Mouse (Mus musculus) kidney, embryonic 14.5 days (tissue): ENCODE data around the gene Nop16. TPM values are rescaled to one million over a fixed set of nuclear protein-coding genes. Genes with fewer than 3 reads are reported as not detected.

Experiments used
- ATAC-seq: fragments of 200-750 bp; cut with Nextera tagmentation; 2 replicates; pipeline ENCODE4 v1.8.0; 2017; ENCODE audit warnings: moderate number of reproducible peaks, mild to moderate bottlenecking, moderate TSS enrichment, moderate library complexity; ENCODE audit not compliant: low FRiP score, low TSS enrichment
- H3K27ac ChIP-seq: fragments of 300-500 bp; sonication (generic); 2 replicates; pipeline ENCODE4 v1.5.1; 2014; ENCODE audit warnings: low read depth, mild to moderate bottlenecking, low read length, moderate library complexity, mixed read lengths
- H3K27me3 ChIP-seq: fragments of 300-500 bp; sonication (generic); 2 replicates; pipeline ENCODE4 v1.6.1; 2014; ENCODE audit warnings: mild to moderate bottlenecking, low read length; ENCODE audit not compliant: control insufficient read depth, insufficient read depth
- H3K36me3 ChIP-seq: fragments of 300-500 bp; sonication (generic); 2 replicates; pipeline ENCODE4 v1.6.1; 2014; ENCODE audit warnings: low read length, mixed read lengths; ENCODE audit not compliant: control insufficient read depth, insufficient read depth
- H3K4me1 ChIP-seq: fragments of 300-500 bp; sonication (generic); 2 replicates; pipeline ENCODE4 v1.6.1; 2014; ENCODE audit warnings: low read length, mixed read lengths; ENCODE audit not compliant: control insufficient read depth, insufficient read depth
- H3K4me2 ChIP-seq: fragments of 300-500 bp; sonication (generic); replicated peaks from 2 replicates; pipeline ENCODE4 v1.6.1; 2014; ENCODE audit warnings: low read depth, mild to moderate bottlenecking, low read length
- H3K4me3 ChIP-seq: fragments of 300-500 bp; sonication (generic); 2 replicates; pipeline ENCODE4 v1.5.1; 2014; ENCODE audit warnings: mild to moderate bottlenecking, low read length
- H3K9ac ChIP-seq: fragments of 300-500 bp; sonication (generic); 2 replicates; pipeline ENCODE4 v1.6.1; 2014; ENCODE audit warnings: low read depth, mild to moderate bottlenecking, low read length, moderate library complexity
- H3K9me3 ChIP-seq: fragments of 300-500 bp; sonication (generic); 2 replicates; pipeline ENCODE4 v1.6.1; 2016; ENCODE audit warnings: low read length; ENCODE audit not compliant: control insufficient read depth
- WGBS: fragments of 180-500 bp; shearing (Covaris S2); extraction: QIAGEN DNeasy Blood & Tissue Kit; methylation state at CpG from one replicate; pipeline ENCODE4 v1.1.7; 2014; 5-methylcytosine and 5-hydroxymethylcytosine counted together
- polyA plus RNA-seq: library from polyadenylated mRNA; unstranded; fragments of >200 nt; fragmentation: Nextera tagmentation; extraction: Ambion mirVana; gene quantifications from 2 replicates; pipeline ENCODE4 v1.2.1, GENCODE M21; 2014

Gene Nop16
- polyA plus RNA-seq, 1 experiment from 2014 or later = 88.6 TPM

GRCm38 (mm10) chr13:54569282-54569681 is 20.6 kb downstream of the Nop16 start:
- no peak overlapping the region for H3K27ac ChIP-seq
- H3K36me3 ChIP-seq = no peaks in the 10 kb centered on the region
- H3K4me1 ChIP-seq = peaks cover 7% of the 10 kb centered on the region
- H3K9ac ChIP-seq = no peak overlapping the region
- WGBS = 52% methylated on average over 1 of the region's 1 CpGs
- no peak for ATAC-seq
- no peaks in the 10 kb centered on the region for H3K27me3 ChIP-seq
- no peaks in the 10 kb centered on the region for H3K9me3 ChIP-seq
- no peak overlapping the region for H3K4me2 ChIP-seq
- H3K4me3 ChIP-seq = no peak overlapping the region

- H3K27ac ChIP-seq = no peak overlapping the region
- 44% methylated on average over 5 of the region's 5 CpGs for WGBS
- no peak overlapping the region for H3K4me2 ChIP-seq
- peaks cover 3% of the 10 kb centered on the region; the same call in 1 of the 2 replicates for H3K36me3 ChIP-seq
- no peak for ATAC-seq
- peaks cover 10% of the 10 kb centered on the region for H3K4me1 ChIP-seq
- H3K27me3 ChIP-seq = no peaks in the 10 kb centered on the region
- no peaks in the 10 kb centered on the region for H3K9me3 ChIP-seq
- no peak overlapping the region for H3K9ac ChIP-seq
- H3K4me3 ChIP-seq = no peak overlapping the region
These were observed 21.5 kb downstream of the Nop16 start for GRCm38 (mm10) chr13:54568380-54568779.

- WGBS = 27% methylated on average over 8 of the region's 8 CpGs
- Histone ChIP-seq H3K27me3 (no peaks in the 10 kb centered on the region), H3K27ac (peak overlapping the region; percentile 67; the same call in 1 of the 2 replicates), H3K9ac (peak overlapping the region; percentile 92; the same call in 1 of the 2 replicates), H3K4me2 (peak overlapping the region; percentile 76), H3K36me3 (peaks cover 21% of the 10 kb centered on the region), H3K4me3 (peak overlapping the region; percentile 99), H3K9me3 (no peaks in the 10 kb centered on the region), H3K4me1 (peaks cover 10% of the 10 kb centered on the region)
- ATAC-seq = peak; percentile 47
These were observed 24.1 kb downstream of the Nop16 start for GRCm38 (mm10) chr13:54565594-54566345.

- Histone ChIP-seq H3K9me3 (no peaks in the 10 kb centered on the region), H3K36me3 (peaks cover 26% of the 10 kb centered on the region), H3K4me3 (peak within 1 kb of the TSS; percentile 99), H3K4me1 (peaks cover 10% of the 10 kb centered on the region), H3K27me3 (no peaks in the 10 kb centered on the region), H3K9ac (peak within 1 kb of the TSS; percentile 92), H3K27ac (peak within 1 kb of the TSS; percentile 67), H3K4me2 (peak within 1 kb of the TSS; percentile 76)
- ATAC-seq = peak; percentile 96
- 1% methylated on average over 27 of the region's 27 CpGs for WGBS
These were observed 24.7 kb downstream of the Nop16 start, which contains the start of gene 4833439L19Rik for GRCm38 (mm10) chr13:54565201-54565581. 4833439L19Rik (minus strand) TSS chr13:54565435.

GRCm38 (mm10) chr13:54564232-54565200 is 25.4 kb downstream of the Nop16 start:
- peak overlapping the region; percentile 67; the same call in 1 of the 2 replicates for H3K27ac ChIP-seq
- H3K4me1 ChIP-seq = peaks cover 10% of the 10 kb centered on the region
- peak overlapping the region; percentile 76 for H3K4me2 ChIP-seq
- H3K4me3 ChIP-seq = peak overlapping the region; percentile 99
- H3K36me3 ChIP-seq = peaks cover 33% of the 10 kb centered on the region
- 8% methylated on average over 45 of the region's 45 CpGs for WGBS
- no peaks in the 10 kb centered on the region for H3K9me3 ChIP-seq
- H3K9ac ChIP-seq = peak overlapping the region; percentile 92
- H3K27me3 ChIP-seq = no peaks in the 10 kb centered on the region
- peak; percentile 48 for ATAC-seq

GRCm38 (mm10) chr13:54562562-54562961 is 27.3 kb downstream of the Nop16 start:
- no peaks in the 10 kb centered on the region for H3K27me3 ChIP-seq
- H3K4me2 ChIP-seq = no peak overlapping the region
- H3K36me3 ChIP-seq = peaks cover 53% of the 10 kb centered on the region
- no peak for ATAC-seq
- no peak overlapping the region for H3K4me3 ChIP-seq
- H3K9ac ChIP-seq = no peak overlapping the region
- WGBS = 61% methylated on average over 7 of the region's 7 CpGs
- no peaks in the 10 kb centered on the region for H3K9me3 ChIP-seq
- H3K4me1 ChIP-seq = peaks cover 10% of the 10 kb centered on the region
- no peak overlapping the region for H3K27ac ChIP-seq

GRCm38 (mm10) chr13:54560608-54561007 is 29.3 kb downstream of the Nop16 start:
- Histone ChIP-seq H3K4me1 (peaks cover 7% of the 10 kb centered on the region), H3K27me3 (no peaks in the 10 kb centered on the region), H3K4me2 (no peak overlapping the region), H3K9me3 (no peaks in the 10 kb centered on the region), H3K9ac (no peak overlapping the region), H3K4me3 (no peak overlapping the region), H3K36me3 (peaks cover 72% of the 10 kb centered on the region), H3K27ac (no peak overlapping the region)
- WGBS = 89% methylated on average over 7 of the region's 7 CpGs
- ATAC-seq = no peak

- Histone ChIP-seq H3K4me1 (peaks cover 4% of the 10 kb centered on the region), H3K27me3 (no peaks in the 10 kb centered on the region), H3K9ac (no peak overlapping the region), H3K27ac (no peak overlapping the region), H3K9me3 (no peaks in the 10 kb centered on the region), H3K4me2 (no peak overlapping the region), H3K36me3 (peaks cover 78% of the 10 kb centered on the region), H3K4me3 (no peak overlapping the region)
- ATAC-seq = no peak
- 86% methylated on average over 2 of the region's 2 CpGs for WGBS
These were observed 30.2 kb downstream of the Nop16 start for GRCm38 (mm10) chr13:54559656-54560055.
